Mouse (Mus musculus) kidney, adult 11 months (tissue): ENCODE data around the gene Gm21987.

Experiments
- DNase-seq: peaks from one replicate; pipeline ENCODE4 v3.0.0; 2022

The Gm21987 gene

GRCm38 (mm10) chr16:38349881-38350280 is 3.0 kb downstream of the Gm21987 start:
- no peak for DNase-seq

GRCm38 (mm10) chr16:38350361-38350855 is 3.6 kb downstream of the Gm21987 start:
- no peak for DNase-seq

GRCm38 (mm10) chr16:38350939-38351338 is 4.1 kb downstream of the Gm21987 start:
- DNase-seq, result no peak

GRCm38 (mm10) chr16:38352031-38352430 is 5.2 kb downstream of the Gm21987 start:
- DNase-seq, result peak; percentile 14

GRCm38 (mm10) chr16:38352851-38353250 is 6.0 kb downstream of the Gm21987 start:
- DNase-seq, result no peak

GRCm38 (mm10) chr16:38353642-38354041 is 6.8 kb downstream of the Gm21987 start:
- no peak for DNase-seq

GRCm38 (mm10) chr16:38354185-38354913 is 7.5 kb downstream of the Gm21987 start:
- no peak for DNase-seq

- DNase-seq, result no peak
These were observed 11.5 kb downstream of the Gm21987 start for GRCm38 (mm10) chr16:38358256-38358812.

- DNase-seq, result no peak
These were observed 12.4 kb downstream of the Gm21987 start for GRCm38 (mm10) chr16:38359241-38359640.

- DNase-seq, result no peak
These were observed 13.0 kb downstream of the Gm21987 start for GRCm38 (mm10) chr16:38359857-38360256.

GRCm38 (mm10) chr16:38360317-38360716 is 13.5 kb downstream of the Gm21987 start:
- no peak for DNase-seq

GRCm38 (mm10) chr16:38361933-38362332 is 15.1 kb downstream of the Gm21987 start, which contains the start of gene Popdc2:
Gene Popdc2 (plus strand): TSS chr16:38362209.
- DNase-seq, result no peak

- DNase-seq, result no peak
These were observed 15.8 kb downstream of the Gm21987 start for GRCm38 (mm10) chr16:38362493-38363255.

- DNase-seq, result no peak
These were observed 16.4 kb downstream of the Gm21987 start for GRCm38 (mm10) chr16:38363256-38363595.

GRCm38 (mm10) chr16:38363657-38364056 is 16.8 kb downstream of the Gm21987 start:
- DNase-seq, result no peak

GRCm38 (mm10) chr16:38365390-38365789 is 18.6 kb downstream of the Gm21987 start:
- no peak for DNase-seq

GRCm38 (mm10) chr16:38366231-38366630 is 19.4 kb downstream of the Gm21987 start:
- DNase-seq, result no peak

- DNase-seq, result no peak
These were observed 21.5 kb downstream of the Gm21987 start for GRCm38 (mm10) chr16:38368336-38368735.

GRCm38 (mm10) chr16:38369000-38369399 is 22.2 kb downstream of the Gm21987 start:
- no peak for DNase-seq

- no peak for DNase-seq
These were observed 22.6 kb downstream of the Gm21987 start for GRCm38 (mm10) chr16:38369431-38369830.

GRCm38 (mm10) chr16:38369992-38370484 is 23.2 kb downstream of the Gm21987 start:
- DNase-seq, result no peak

GRCm38 (mm10) chr16:38370633-38371374 is 24.0 kb downstream of the Gm21987 start:
- DNase-seq, result no peak
